Mouse (Mus musculus): ENCODE results near the gene Chst4. TPM values are rescaled to one million over a fixed set of nuclear protein-coding genes. Genes with fewer than 3 reads are reported as not detected.

The Chst4 gene
- polyA plus RNA-seq, 1 experiment: not detected

- Histone ChIP-seq H3K4me3 (ENCODE audit: insufficient read depth, low read length) (no peak overlapping the region), H3K27ac (ENCODE audit: insufficient read depth, low read length) (no peak overlapping the region), H3K4me1 (ENCODE audit: control insufficient read depth, insufficient read depth, low read length) (no peaks in the 10 kb centered on the region)
- TF ChIP-seq POLR2A (IDR thresholded peaks at IDR 0.05; ENCODE audit: low read depth, low read length): no peak
- no peak for TF ChIP-seq CTCF (IDR thresholded peaks at IDR 0.05; ENCODE audit: borderline replicate concordance, insufficient read depth, low read length)
Measured at GRCm38 (mm10) chr8:110008995-110009446, 30.5 kb downstream of the Chst4 start.

GRCm38 (mm10) chr8:110008228-110008994 lies 31.1 kb downstream of the Chst4 start:
- Histone ChIP-seq H3K4me3 (ENCODE audit: insufficient read depth, low read length) (no peak overlapping the region), H3K4me1 (ENCODE audit: control insufficient read depth, insufficient read depth, low read length) (no peaks in the 10 kb centered on the region), H3K27ac (ENCODE audit: insufficient read depth, low read length) (no peak overlapping the region)
- TF ChIP-seq CTCF (IDR thresholded peaks at IDR 0.05; ENCODE audit: borderline replicate concordance, insufficient read depth, low read length) (no peak), POLR2A (IDR thresholded peaks at IDR 0.05; ENCODE audit: low read depth, low read length) (no peak)

- no peak overlapping the region for H3K27ac ChIP-seq (ENCODE audit: insufficient read depth, low read length)
- no peaks in the 10 kb centered on the region for H3K4me1 ChIP-seq (ENCODE audit: control insufficient read depth, insufficient read depth, low read length)
- no peak for TF ChIP-seq POLR2A (IDR thresholded peaks at IDR 0.05; ENCODE audit: low read depth, low read length)
- no peak overlapping the region for H3K4me3 ChIP-seq (ENCODE audit: insufficient read depth, low read length)
Measured at GRCm38 (mm10) chr8:110006312-110007023, 33.1 kb downstream of the Chst4 start.

- no peak overlapping the region for H3K4me3 ChIP-seq (ENCODE audit: insufficient read depth, low read length)
- no peaks in the 10 kb centered on the region for H3K4me1 ChIP-seq (ENCODE audit: control insufficient read depth, insufficient read depth, low read length)
- no peak for TF ChIP-seq POLR2A (IDR thresholded peaks at IDR 0.05; ENCODE audit: low read depth, low read length)
- TF ChIP-seq CTCF (IDR thresholded peaks at IDR 0.05; ENCODE audit: borderline replicate concordance, insufficient read depth, low read length): no peak
- no peak overlapping the region for H3K27ac ChIP-seq (ENCODE audit: insufficient read depth, low read length)
Measured at GRCm38 (mm10) chr8:110004300-110004699, 35.2 kb downstream of the Chst4 start.

- H3K27ac ChIP-seq (ENCODE audit: insufficient read depth, low read length): no peak overlapping the region
- H3K4me3 ChIP-seq (ENCODE audit: insufficient read depth, low read length): no peak overlapping the region
- TF ChIP-seq CTCF (IDR thresholded peaks at IDR 0.05; ENCODE audit: borderline replicate concordance, insufficient read depth, low read length): peak; percentile 27; the same call in 1 of the 2 replicates
- TF ChIP-seq POLR2A (IDR thresholded peaks at IDR 0.05; ENCODE audit: low read depth, low read length): no peak
- H3K4me1 ChIP-seq (ENCODE audit: control insufficient read depth, insufficient read depth, low read length): no peaks in the 10 kb centered on the region
Measured at GRCm38 (mm10) chr8:110002953-110003352, 36.6 kb downstream of the Chst4 start.

- H3K4me1 ChIP-seq (ENCODE audit: control insufficient read depth, insufficient read depth, low read length): no peaks in the 10 kb centered on the region
Measured at GRCm38 (mm10) chr8:109999974-110000373, 39.6 kb downstream of the Chst4 start.

GRCm38 (mm10) chr8:109998066-109998465 lies 41.5 kb downstream of the Chst4 start:
- Histone ChIP-seq H3K4me1 (ENCODE audit: control insufficient read depth, insufficient read depth, low read length) (no peaks in the 10 kb centered on the region), H3K4me3 (ENCODE audit: insufficient read depth, low read length) (no peak overlapping the region), H3K27ac (ENCODE audit: insufficient read depth, low read length) (no peak overlapping the region)
- TF ChIP-seq CTCF (IDR thresholded peaks at IDR 0.05; ENCODE audit: borderline replicate concordance, insufficient read depth, low read length) (no peak), POLR2A (IDR thresholded peaks at IDR 0.05; ENCODE audit: low read depth, low read length) (no peak)

More at GRCm38 (mm10) chr8:109999974-110000373, 39.6 kb downstream of the Chst4 start:
- TF ChIP-seq CTCF (IDR thresholded peaks at IDR 0.05; ENCODE audit: borderline replicate concordance, insufficient read depth, low read length) (no peak), POLR2A (IDR thresholded peaks at IDR 0.05; ENCODE audit: low read depth, low read length) (no peak)
- Histone ChIP-seq H3K4me3 (ENCODE audit: insufficient read depth, low read length) (no peak overlapping the region), H3K27ac (ENCODE audit: insufficient read depth, low read length) (no peak overlapping the region)

GRCm38 (mm10) chr8:109997381-109997780 lies 42.2 kb downstream of the Chst4 start:
- Histone ChIP-seq H3K4me1 (ENCODE audit: control insufficient read depth, insufficient read depth, low read length) (no peaks in the 10 kb centered on the region), H3K4me3 (ENCODE audit: insufficient read depth, low read length) (no peak overlapping the region), H3K27ac (ENCODE audit: insufficient read depth, low read length) (no peak overlapping the region)
- TF ChIP-seq CTCF (IDR thresholded peaks at IDR 0.05; ENCODE audit: borderline replicate concordance, insufficient read depth, low read length): no peak
- no peak for TF ChIP-seq POLR2A (IDR thresholded peaks at IDR 0.05; ENCODE audit: low read depth, low read length)

- Histone ChIP-seq H3K4me3 (ENCODE audit: insufficient read depth, low read length) (no peak overlapping the region), H3K27ac (ENCODE audit: insufficient read depth, low read length) (no peak overlapping the region), H3K4me1 (ENCODE audit: control insufficient read depth, insufficient read depth, low read length) (no peaks in the 10 kb centered on the region)
- TF ChIP-seq CTCF (IDR thresholded peaks at IDR 0.05; ENCODE audit: borderline replicate concordance, insufficient read depth, low read length) (no peak), POLR2A (IDR thresholded peaks at IDR 0.05; ENCODE audit: low read depth, low read length) (no peak)
Measured at GRCm38 (mm10) chr8:109992951-109993350, 46.6 kb downstream of the Chst4 start.

GRCm38 (mm10) chr8:109992166-109992565 lies 47.4 kb downstream of the Chst4 start:
- Histone ChIP-seq H3K4me1 (ENCODE audit: control insufficient read depth, insufficient read depth, low read length) (no peaks in the 10 kb centered on the region), H3K4me3 (ENCODE audit: insufficient read depth, low read length) (no peak overlapping the region), H3K27ac (ENCODE audit: insufficient read depth, low read length) (no peak overlapping the region)
- no peak for TF ChIP-seq CTCF (IDR thresholded peaks at IDR 0.05; ENCODE audit: borderline replicate concordance, insufficient read depth, low read length)

Data from embryonic fibroblast, embryonic 13.5 days (primary cell).